Mouse (Mus musculus) Muller cell, postnatal 12 days (primary cell): ENCODE measurements around the gene Crybg3.
"Not testable (repeated sequence)": the region's sequence is repeated elsewhere in the genome, so short reads cannot be mapped to it uniquely, and the experiment has no call there.

ENCODE experiments used
- DNase-seq: peaks from one replicate; pipeline ENCODE4 v3.0.0-alpha.2; 2015; ENCODE audit errors: inconsistent ontology term

The Crybg3 gene

GRCm38 (mm10) chr16:59459259-59459861 is 141.4 kb downstream of the Crybg3 start:
- DNase-seq = not testable (repeated sequence)

GRCm38 (mm10) chr16:59451813-59452212 is 149.0 kb downstream of the Crybg3 start:
- DNase-seq = no peak

- no peak for DNase-seq
These were observed 151.7 kb downstream of the Crybg3 start for GRCm38 (mm10) chr16:59449092-59449491.

DNA sequence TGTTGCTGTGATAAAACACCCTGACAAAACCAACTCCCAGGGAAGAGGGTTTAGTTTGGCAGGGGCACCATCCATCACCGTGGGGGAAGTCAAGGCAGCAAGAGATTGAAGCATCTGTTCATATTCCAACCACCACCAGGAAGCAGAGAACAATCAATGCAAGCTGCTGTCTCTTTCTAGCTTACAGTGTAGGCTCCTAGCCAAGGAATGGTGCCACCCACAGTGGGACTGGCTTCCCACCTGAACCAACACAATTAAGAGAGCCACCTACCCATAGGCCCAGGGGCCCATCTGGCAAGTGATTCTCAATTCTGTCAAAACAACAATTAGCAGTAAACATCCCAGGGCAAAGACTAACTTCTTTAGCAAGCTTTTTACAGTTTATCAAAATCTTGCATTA is 152.6 kb downstream of the Crybg3 start:
- no peak for DNase-seq

GRCm38 (mm10) chr16:59444880-59445559 is 155.8 kb downstream of the Crybg3 start:
- no peak for DNase-seq
